Mouse (Mus musculus) CD8-positive naive resting alpha-beta T cell, adult 2 months (primary cell): ENCODE measurements around the gene Ip6k3.

Source experiments
- DNase-seq, 2 experiments: peaks; one replicate each; pipeline ENCODE4 v3.0.0; 2022; ENCODE audit warnings: low read depth in 2 of 2, low spot score in 2 of 2

The Ip6k3 gene

DNA sequence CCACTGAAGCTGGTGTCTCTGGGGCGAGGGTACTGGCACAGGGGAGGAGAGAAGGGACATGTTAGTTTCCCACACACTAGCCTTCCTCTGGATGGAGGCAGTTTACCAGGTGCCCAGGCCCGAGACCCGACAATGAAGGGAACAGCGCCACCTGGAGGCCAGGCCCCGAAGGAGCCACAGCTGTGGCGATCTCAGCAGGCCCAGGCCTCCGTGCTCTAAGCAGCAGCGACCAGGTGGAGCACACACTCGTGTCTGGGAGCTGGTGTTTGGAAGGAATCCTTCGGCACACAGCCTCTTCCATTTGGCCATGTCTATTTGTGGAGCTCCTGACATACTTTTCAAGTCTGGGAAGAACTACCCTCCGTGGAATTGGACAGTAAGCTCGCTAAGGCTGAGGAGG is 42.4 kb downstream of the Ip6k3 start:
- DNase-seq: peak; percentile 75 to 79

DNA sequence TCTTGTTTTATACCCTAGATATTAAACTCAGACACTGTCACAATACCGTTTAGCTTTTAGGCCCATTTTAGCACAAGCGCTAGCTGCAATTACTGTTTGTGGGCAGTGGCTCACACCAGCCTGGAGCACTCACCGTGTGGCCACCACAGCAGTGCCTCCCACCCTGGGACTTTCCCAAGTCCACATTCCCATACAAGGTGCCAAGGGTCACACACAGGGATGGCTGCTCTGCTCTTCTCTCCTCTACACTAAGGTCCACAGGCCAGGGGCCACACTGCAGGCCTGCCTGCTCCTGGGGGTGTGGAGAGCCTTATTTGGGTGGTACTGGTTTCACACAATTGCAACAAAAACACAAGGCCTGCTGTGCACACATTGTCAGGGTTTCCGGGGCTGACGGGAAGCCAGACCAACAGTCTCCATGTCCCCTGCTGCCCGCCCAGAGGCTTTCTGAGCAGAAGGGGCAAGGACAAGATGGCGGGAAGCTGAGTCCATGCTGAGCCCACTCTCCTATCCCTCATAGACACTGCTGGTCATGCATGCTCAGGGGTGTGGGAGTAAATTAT is 43.7 kb downstream of the Ip6k3 start:
- DNase-seq: no peak

DNA sequence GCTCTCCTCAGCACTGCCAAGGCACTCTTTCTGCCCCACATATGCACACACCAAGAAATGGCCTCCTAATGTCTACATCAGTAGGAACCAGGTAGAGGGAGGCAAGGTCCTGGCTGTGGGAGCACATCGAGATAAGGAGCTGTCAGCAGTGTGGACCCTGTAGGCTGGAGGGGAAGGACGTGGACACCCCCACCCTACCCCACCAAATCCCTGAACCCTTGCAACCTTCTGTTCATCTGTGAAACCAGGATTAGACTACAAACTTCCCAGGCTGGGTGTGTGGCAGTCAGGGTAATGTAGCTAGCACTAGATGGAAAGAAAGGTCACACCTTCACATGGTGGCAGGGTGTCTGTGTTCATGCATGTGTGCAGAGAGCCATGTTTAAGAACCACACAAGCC is 44.5 kb downstream of the Ip6k3 start:
- no peak for DNase-seq

DNA sequence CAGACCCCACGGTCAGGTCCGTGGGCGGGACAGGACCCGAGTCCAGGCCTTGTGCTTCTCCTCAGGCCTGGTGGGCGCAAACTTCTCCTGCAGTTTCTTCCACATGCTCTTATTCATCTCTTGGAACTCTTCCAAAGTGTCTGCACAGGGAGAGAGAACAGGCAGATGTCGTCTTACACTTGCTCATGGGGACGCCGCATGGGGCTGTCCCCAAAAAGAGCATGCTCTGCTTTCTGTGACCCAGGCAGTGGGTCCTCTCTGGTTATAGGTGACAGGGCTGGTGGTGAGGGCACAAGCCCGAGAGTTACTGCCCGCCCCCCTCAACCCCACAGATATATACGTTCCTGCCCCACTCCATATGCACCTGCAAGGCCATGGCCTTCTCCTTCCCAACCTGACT is 44.9 kb downstream of the Ip6k3 start:
- no peak for DNase-seq

DNA sequence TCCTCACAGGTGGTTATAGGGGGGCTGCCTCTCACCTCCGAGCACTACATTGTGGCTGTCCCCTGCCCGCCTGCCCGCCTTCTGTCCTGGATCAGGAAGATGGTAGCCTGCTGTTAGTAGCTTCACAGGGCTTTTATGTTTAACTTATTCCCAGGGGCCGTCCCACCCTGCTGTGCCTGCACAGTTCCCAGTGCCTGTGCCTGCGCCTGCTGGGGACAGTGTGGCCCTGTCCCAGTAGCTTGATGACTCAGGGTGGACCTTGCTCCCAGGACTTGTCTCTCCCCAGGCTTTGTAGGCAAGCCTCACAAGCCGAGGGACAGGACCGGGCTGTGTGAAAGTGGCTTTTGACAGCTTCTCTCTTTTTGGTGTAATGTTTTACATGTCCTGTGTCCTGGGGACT is 45.8 kb downstream of the Ip6k3 start:
- DNase-seq: no peak

DNA sequence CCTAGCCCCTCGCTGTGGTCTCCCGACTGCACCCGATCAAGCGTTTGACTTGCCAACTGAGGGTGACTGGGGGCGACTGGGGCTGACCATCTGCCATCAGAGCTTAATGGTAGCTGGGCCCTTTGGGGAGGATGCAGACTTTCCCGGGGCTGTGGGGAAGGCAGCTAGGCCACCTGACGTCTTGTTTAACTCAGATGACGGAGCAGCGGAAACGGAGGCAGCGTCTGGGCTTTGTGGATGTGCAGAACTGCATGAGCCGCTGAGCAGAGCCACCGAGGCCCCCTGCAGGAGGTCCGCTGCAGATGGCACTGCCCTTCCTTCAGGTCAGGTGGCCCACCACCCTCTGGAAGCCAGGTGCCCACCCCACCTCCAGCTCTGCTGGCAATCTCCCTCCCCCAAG is 46.3 kb downstream of the Ip6k3 start:
- no peak for DNase-seq

DNA sequence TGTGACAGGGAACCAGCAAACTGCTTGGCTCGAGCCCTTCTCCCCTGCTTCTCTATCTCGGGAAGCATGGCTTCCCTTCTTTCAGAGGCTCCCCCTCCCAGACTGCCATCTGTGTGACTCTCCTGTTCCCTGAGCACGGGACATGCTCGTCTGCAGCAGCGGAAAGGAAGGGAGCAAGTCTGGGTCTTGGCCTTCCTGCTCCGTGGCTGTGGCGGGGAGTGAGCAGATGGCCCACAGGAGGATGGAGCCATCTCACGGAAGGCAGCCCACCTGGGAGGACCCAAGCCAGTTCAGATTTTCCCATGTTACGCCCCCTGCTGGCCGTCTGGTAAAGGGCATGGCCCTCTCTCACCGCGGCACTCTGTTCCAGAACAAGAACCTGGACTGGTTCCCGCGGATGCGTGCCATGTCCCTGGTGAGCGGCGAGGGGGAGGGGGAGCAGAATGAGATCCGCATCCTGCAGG is 47.0 kb downstream of the Ip6k3 start:
- peak in 1 of 2 experiments; percentile 32 for DNase-seq

DNA sequence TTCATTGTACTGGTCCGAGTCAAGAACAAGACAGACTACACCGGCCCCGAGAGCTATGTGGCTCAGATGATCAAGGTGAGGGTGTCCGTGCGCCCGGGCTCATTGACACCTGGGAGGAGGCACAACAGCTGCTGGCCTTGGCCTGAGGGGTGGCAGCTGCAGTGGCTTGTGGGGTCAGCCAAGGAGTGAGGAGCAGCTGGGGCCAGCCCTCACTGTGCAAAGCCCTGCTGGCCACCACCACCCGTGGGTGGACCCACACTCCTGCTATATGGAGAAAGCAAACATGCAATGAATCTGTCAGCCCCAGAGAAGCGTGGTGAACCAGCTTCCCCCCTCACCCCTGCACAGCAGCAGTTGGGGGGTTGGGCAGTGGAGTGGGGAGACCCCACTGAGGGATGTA is 47.6 kb downstream of the Ip6k3 start:
- DNase-seq: no peak

DNA sequence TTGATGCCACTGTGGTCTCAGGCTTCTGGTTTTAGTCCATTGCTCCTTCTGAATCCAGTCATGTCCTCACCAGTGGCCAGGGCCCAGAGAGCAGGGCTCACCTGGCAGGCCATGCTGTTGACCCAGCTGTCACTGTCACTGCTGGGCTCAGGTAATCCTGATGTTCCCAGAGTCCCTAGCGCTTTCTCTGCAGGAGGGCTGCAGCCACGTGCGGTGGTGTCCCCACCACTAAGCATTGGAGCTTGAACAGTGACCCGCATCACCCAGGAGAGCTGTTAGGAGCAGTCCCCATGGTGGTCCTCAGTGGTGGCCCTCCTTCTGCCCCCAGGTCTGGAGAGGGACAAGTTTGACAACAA is 48.1 kb downstream of the Ip6k3 start:
- DNase-seq: no peak

DNA sequence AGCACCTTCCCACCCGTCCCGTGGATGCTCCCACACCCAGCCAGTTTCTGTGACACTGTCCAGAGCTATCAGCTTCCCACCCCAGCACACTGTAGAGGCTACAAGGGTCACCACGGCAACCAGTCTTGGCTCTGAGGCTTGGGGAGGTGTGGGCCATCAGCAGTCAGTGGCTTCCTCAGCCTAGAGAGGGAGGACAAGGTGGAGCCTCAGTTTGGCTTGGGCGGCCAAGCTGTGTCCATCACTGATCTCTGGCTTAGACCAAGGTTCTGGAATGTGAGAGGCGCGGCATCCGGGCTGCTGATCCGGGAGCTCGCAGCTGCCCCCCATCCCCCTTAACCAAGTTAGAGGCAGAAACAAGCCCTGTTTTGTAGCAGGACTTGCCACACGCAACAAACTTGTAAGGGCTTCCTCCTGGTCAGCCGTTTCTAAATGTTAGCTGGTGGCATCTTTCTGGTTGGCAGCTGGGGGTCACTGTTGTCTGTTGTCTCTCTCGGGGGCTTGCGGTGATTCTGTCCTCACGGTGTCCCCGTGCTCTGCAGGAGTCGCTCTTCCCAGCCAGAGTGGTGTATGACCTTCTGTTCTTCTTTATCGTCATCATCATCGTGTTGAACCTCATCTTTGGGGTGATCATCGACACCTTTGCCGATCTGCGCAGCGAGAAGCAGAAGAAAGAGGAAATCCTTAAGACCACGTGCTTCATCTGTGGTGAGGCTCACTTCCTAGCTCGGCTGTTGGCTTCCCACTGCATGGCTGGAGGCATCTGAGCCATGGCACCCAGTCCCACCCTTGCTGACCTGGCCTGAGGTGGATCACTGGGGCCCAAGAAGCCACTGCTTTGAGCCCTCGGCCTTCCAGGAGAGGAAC is 48.7 kb downstream of the Ip6k3 start:
- no peak for DNase-seq

DNA sequence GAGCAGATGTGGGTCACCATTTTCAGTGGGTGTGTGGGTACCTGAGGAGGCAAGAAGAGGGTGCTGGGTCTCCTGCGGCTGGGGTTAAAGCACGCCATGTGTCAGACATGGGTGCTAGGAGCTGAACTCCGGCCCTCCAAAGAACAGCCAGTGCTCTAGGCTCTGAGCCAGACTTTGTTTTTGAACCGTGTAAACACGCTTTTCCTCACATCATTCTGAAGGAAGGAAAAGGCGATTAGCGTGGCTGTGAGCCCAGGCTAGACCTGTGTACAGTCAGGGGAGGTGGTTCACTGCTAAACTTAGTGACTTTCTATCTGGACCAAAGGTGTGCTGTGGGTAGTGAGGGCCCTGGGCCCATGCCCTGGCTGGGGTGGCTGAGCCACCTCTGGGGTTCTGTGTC is 57.5 kb downstream of the Ip6k3 start:
- DNase-seq: no peak

DNA sequence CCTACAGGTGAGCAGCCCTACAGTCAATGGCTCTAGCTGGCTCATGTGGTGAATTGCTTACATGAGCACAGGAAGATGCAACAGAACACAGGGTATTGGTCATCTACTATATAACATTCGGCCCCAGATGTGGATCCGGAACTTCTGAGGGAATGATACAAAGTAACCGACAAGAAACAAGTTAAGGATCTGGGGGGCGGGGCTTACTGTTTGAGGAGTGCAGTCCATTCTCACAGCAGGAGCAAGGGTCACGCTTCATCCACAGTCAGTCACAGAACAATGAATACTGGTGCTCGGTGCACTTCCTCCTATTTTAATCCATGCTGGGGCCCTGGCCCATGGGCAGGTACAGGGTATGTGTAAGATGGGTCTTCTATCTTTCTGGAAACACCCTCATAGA is 59.7 kb downstream of the Ip6k3 start:
- DNase-seq: no peak

DNA sequence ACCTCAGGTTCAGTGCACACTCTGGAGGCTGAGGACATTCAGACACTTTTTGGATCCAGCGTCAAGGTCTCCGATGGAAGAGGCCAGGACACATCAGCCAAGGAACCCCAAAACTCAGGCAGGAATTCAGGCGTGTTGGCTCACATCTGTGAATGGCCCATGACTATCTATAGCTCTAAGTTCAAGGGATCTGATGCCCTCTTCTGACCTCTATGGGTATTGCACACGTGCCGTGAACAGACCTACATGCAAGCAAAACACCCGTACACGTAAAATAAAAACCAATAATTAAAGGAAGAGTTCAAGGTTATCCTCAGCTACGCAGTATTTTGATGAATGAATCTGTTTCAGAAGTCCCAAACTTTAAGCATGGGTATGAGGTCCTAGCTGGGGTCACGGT is 60.9 kb downstream of the Ip6k3 start:
- DNase-seq: peak in 1 of 2 experiments; percentile 45

DNA sequence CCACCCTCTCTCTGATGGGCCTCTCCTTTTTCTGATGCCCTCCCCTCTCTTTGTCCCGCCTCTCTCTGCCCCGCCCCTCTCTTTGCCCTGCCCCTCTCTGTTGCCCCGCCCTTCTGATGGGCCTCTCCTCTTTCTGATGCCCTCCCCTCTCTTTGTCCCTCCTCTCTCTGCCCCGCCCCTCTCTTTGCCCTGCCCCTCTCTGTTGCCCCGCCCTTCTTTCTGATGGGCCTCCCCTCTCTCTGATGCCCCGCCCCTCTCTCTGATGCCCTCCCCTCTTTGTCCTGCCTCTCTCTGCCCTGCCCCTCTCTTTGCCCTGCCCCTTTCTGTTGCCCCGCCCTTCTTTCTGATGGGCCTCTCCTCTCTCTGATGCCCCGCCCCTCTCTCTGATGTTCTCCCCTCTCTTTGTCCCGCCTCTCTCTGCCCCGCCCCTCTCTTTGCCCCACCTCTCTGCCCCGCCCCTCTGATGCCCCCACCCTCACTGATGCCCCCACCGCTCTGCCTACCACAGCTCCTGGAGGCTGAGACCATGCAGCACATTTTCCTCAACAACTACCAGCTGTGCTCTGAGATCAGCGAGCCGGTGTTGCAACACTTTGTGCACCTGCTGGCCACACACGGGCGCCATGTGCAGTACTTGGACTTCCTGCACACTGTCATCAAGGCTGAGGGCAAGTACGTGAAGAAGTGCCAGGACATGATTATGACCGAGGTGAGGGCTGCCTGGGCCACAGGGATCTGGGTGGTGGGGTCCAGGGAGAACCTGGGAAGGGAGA is 61.7 kb downstream of the Ip6k3 start:
- no peak for DNase-seq

DNA sequence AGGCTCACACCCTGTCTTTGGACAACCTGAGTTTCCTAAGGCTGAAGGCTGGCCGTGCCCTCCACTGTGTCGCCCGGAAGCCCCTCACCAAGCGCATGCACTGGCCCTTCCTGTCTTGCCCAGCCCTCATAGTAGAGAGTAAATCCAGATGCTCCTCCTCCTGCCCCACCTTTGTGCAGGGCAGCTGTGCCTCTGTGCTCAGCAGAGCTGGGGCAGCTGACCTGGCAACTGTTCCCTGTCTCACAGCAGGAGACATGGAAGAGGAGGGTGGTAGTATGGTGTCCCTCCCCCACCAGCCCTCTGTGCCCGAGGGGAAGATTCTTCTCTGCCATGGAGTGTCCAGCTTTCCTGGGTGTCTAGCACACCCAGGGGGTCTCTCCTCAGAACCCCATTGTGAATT is 65.9 kb downstream of the Ip6k3 start:
- DNase-seq: no peak

DNA sequence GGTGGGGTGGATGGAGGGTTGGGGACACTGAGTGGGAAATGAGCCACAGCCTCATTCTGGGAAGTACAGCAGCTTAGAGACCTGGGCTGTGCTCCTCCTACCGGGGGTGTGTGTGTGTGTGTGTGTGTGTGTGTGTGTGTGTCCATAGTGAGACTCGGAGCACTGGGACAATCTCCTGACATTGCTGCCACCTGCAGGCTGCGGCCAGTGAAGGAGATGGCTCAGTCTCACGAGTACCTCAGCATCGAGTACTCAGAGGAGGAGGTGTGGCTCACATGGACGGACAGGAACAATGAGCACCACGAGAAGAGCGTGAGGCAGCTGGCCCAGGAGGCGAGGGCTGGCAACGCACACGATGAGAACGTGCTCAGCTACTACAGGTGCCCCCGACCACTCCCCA is 71.9 kb downstream of the Ip6k3 start:
- DNase-seq: no peak
